Mouse (Mus musculus): ENCODE measurements around the gene Tomm6.
A peak's percentile ranks its signal among the peaks of the same experiment; 100 is the strongest.

Tomm6 gene

DNA sequence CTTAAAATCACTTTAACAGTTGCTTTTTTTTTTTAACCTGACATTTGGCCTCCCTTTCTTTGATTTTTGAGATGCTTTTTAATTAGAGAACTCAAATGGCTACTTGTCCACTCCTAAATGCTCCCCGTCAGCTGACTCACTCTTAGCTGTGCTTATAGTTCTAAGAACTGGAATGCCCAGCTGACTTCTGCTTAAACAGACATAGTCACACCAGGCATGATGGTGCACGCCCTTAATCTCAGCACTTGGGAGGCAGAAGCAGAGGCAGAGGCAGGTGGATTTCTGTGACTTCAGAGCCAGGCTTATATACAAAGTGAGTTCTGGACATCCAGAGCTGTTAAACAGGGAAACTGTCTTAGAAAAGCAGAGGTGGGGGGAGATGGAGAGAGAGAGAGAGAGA is 36.2 kb downstream of the Tomm6 start:
- DNase-seq (ENCODE audit: low read depth) = no peak

DNA sequence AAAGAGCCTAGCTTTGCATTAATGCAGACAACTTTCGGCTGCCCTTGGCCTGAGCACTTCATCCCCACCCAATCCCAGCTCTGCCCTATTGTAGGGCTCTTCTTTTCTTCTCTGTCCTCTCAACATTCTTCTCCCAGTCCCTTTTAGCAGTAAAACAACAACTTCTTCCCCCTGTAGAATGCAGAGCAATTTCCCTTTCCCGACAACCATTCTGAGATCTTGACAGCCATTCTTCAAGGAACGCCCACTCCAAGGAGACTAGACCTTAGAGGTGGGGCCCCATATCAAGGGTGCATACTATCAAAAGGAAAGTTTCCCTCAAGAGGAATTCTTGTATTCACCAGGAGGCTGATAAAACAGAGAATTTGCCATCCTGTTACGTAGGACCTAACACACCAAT is 39.2 kb downstream of the Tomm6 start:
- DNase-seq (ENCODE audit: low read depth) = no peak

DNA sequence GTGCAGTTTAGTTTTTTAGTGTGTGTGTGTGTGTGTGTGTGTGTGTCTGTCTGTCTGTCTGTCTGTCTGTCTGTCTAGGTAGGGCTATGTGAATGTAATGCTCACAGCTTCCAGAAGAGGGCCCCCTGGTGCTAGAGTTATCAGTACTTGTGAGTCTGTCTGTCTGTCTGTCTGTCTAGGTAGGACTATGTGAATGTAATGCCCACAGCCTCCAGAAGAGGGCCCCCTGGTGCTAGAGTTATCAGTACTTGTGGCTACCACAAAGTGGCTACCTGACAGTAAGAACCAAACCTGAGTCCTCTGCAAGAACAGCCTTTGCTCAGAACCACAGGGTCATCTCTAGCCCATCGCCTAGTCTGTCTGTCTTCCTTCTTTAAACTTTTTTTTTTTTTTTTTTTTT is 41.5 kb downstream of the Tomm6 start:
- DNase-seq (ENCODE audit: low read depth) = peak; percentile 41

DNA sequence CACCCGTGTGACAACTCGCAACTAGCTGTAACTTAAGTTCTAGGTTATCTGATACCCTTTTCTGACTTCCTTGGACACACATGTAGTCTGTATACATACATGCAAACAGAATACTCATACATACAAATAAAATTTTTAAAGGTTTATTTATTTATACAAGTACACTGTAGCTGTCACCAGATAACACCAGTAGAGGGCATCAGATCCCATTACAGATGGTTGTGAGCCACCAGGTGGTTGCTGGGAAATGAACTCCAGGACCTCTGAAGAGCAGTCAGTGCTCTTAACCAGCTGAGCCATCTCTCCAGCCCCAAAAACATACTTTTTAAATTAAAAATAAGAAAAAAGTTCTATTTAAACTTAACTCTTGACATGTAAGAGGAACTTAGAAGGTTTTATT is 45.2 kb downstream of the Tomm6 start:
- DNase-seq (ENCODE audit: low read depth) = no peak
